Mouse (Mus musculus) embryonic facial prominence, embryonic 11.5 days (tissue): ENCODE data around the gene Cep41. TPM values are rescaled to one million over a fixed set of nuclear protein-coding genes. Genes with fewer than 3 reads are reported as not detected.
A peak's percentile ranks its signal among the peaks of the same experiment; 100 is the strongest.

Experiments
- ATAC-seq: fragments of 200-750 bp; cut with Nextera tagmentation; replicated peaks from 2 replicates; pipeline ENCODE4 v1.8.0; 2017; ENCODE audit warnings: low read depth; ENCODE audit not compliant: insufficient number of reproducible peaks, low FRiP score, low TSS enrichment
- DNase-seq: peaks from one replicate; pipeline ENCODE4 v3.0.0-alpha.2; 2015; ENCODE audit warnings: low spot score
- H3K27ac ChIP-seq: fragments of 300-500 bp; sonication (generic); replicated peaks from 2 replicates; pipeline ENCODE4 v1.5.1; 2014; ENCODE audit warnings: mild to moderate bottlenecking, low read depth, low read length, control low read depth
- H3K27me3 ChIP-seq: fragments of 300-500 bp; sonication (generic); 2 replicates; pipeline ENCODE4 v1.6.1; 2014; ENCODE audit warnings: mild to moderate bottlenecking, low read length, moderate library complexity, mixed read lengths; ENCODE audit not compliant: control insufficient read depth, insufficient read depth
- H3K36me3 ChIP-seq: fragments of 300-500 bp; sonication (generic); replicated peaks from 2 replicates; pipeline ENCODE4 v1.6.1; 2014; ENCODE audit warnings: low read depth, mild to moderate bottlenecking, low read length, moderate library complexity, mixed read lengths; ENCODE audit not compliant: control insufficient read depth, insufficient read depth
- H3K4me1 ChIP-seq: fragments of 300-500 bp; sonication (generic); 2 replicates; pipeline ENCODE4 v1.6.1; 2014; ENCODE audit warnings: low read length, mixed read lengths; ENCODE audit not compliant: control insufficient read depth, insufficient read depth
- H3K4me2 ChIP-seq: fragments of 300-500 bp; sonication (generic); 2 replicates; pipeline ENCODE4 v1.6.1; 2014; ENCODE audit warnings: low read depth, mild to moderate bottlenecking, control low read depth, low read length, moderate library complexity
- H3K4me3 ChIP-seq: fragments of 300-500 bp; sonication (generic); 2 replicates; pipeline ENCODE4 v1.5.1; 2014; ENCODE audit warnings: low read depth, low read length, control low read depth
- H3K9ac ChIP-seq: fragments of 300-500 bp; sonication (generic); replicated peaks from 2 replicates; pipeline ENCODE4 v1.6.1; 2014; ENCODE audit warnings: mild to moderate bottlenecking, control low read depth, low read length
- H3K9me3 ChIP-seq: fragments of 300-500 bp; sonication (generic); replicated peaks from 2 replicates; pipeline ENCODE4 v1.6.1; 2016; ENCODE audit warnings: mild to moderate bottlenecking, low read length, inconsistent platforms, mixed read lengths; ENCODE audit not compliant: control insufficient read depth
- WGBS: fragments of 180-500 bp; shearing (Covaris S2); extraction: QIAGEN DNeasy Blood & Tissue Kit; methylation state at CpG from one replicate; pipeline ENCODE4 v1.1.7; 2014; 5-methylcytosine and 5-hydroxymethylcytosine counted together
- polyA plus RNA-seq: library from polyadenylated mRNA; unstranded; fragments of >200 nt; fragmentation: Nextera tagmentation; extraction: Ambion mirVana; gene quantifications from 2 replicates; pipeline ENCODE4 v1.2.1, GENCODE M21; 2014

Gene Cep41
- 23.7 and 28.1 TPM in 2 replicates for polyA plus RNA-seq

GRCm38 (mm10) chr6:30693350-30693991 lies at the start of gene Cep41:
Gene Cep41, minus strand, starts transcription at chr6:30693749.
- Histone ChIP-seq H3K27ac (peak within 1 kb of the TSS; percentile 91), H3K27me3 (no peaks in the 10 kb centered on the region), H3K4me3 (peak within 1 kb of the TSS; percentile 46), H3K36me3 (no peaks in the 10 kb centered on the region), H3K9me3 (no peaks in the 10 kb centered on the region), H3K4me1 (no peaks in the 10 kb centered on the region), H3K9ac (peak within 1 kb of the TSS; percentile 63), H3K4me2 (peak within 1 kb of the TSS; percentile 54)
- DNase-seq (peak; percentile 98), ATAC-seq (peak; percentile 97)
- WGBS, result under 1% methylated on average over 51 of the region's 52 CpGs

- H3K4me3 ChIP-seq, result peak overlapping the region; percentile 56
- peak overlapping the region; percentile 16; the same call in 1 of the 2 replicates for H3K27ac ChIP-seq
- peaks cover 8% of the 10 kb centered on the region for H3K9me3 ChIP-seq
- peaks cover 4% of the 10 kb centered on the region for H3K36me3 ChIP-seq
- ATAC-seq (no peak), DNase-seq (peak; percentile 70)
- WGBS, result 48% methylated on average over 10 of the region's 10 CpGs
- peak overlapping the region; percentile 78 for H3K9ac ChIP-seq
- no peaks in the 10 kb centered on the region for H3K4me1 ChIP-seq
- peak overlapping the region; percentile 42 for H3K4me2 ChIP-seq
- H3K27me3 ChIP-seq, result no peaks in the 10 kb centered on the region
Observed at GRCm38 (mm10) chr6:30739177-30739747, 45.7 kb upstream of the Cep41 start.

GRCm38 (mm10) chr6:30738464-30739006 lies 45.0 kb upstream of the Cep41 start:
- DNase-seq (no peak), ATAC-seq (no peak)
- peak overlapping the region; percentile 81 for H3K27ac ChIP-seq
- no peaks in the 10 kb centered on the region for H3K4me1 ChIP-seq
- H3K9ac ChIP-seq, result peak overlapping the region; percentile 78
- H3K27me3 ChIP-seq, result no peaks in the 10 kb centered on the region
- H3K4me2 ChIP-seq, result peak overlapping the region; percentile 30
- peaks cover 4% of the 10 kb centered on the region for H3K36me3 ChIP-seq
- WGBS, result 52% methylated on average over 20 of the region's 20 CpGs
- peak overlapping the region; percentile 56 for H3K4me3 ChIP-seq
- peaks cover 8% of the 10 kb centered on the region for H3K9me3 ChIP-seq

- Histone ChIP-seq H3K27me3 (no peaks in the 10 kb centered on the region), H3K4me1 (no peaks in the 10 kb centered on the region), H3K36me3 (peaks cover 4% of the 10 kb centered on the region), H3K4me3 (peak overlapping the region; percentile 56), H3K4me2 (peak overlapping the region; percentile 30), H3K9me3 (peaks cover 8% of the 10 kb centered on the region), H3K27ac (peak overlapping the region; percentile 81), H3K9ac (peak overlapping the region; percentile 78)
- ATAC-seq (peak; percentile 53), DNase-seq (peak; percentile 82)
- WGBS, result 48% methylated on average over 65 of the region's 66 CpGs
Observed at GRCm38 (mm10) chr6:30737548-30738463, 44.3 kb upstream of the Cep41 start.

GRCm38 (mm10) chr6:30736864-30737547 lies 43.5 kb upstream of the Cep41 start:
- Histone ChIP-seq H3K27ac (peak overlapping the region; percentile 70), H3K9ac (no peak overlapping the region; the same call in none of the 2 replicates), H3K9me3 (peaks cover 8% of the 10 kb centered on the region), H3K4me1 (no peaks in the 10 kb centered on the region), H3K4me2 (peak overlapping the region; percentile 30), H3K4me3 (peak overlapping the region; percentile 56), H3K36me3 (no peaks in the 10 kb centered on the region; the same call in 1 of the 2 replicates), H3K27me3 (no peaks in the 10 kb centered on the region)
- peak; percentile 58; the same call in 1 of the 2 replicates for ATAC-seq
- 52% methylated on average over 29 of the region's 29 CpGs for WGBS
- peak; percentile 88 for DNase-seq

GRCm38 (mm10) chr6:30736372-30736762 lies 42.8 kb upstream of the Cep41 start:
- Histone ChIP-seq H3K4me1 (no peaks in the 10 kb centered on the region), H3K9ac (no peak overlapping the region; the same call in 1 of the 2 replicates), H3K27ac (peak overlapping the region; percentile 70), H3K4me3 (no peak overlapping the region), H3K36me3 (no peaks in the 10 kb centered on the region; the same call in 1 of the 2 replicates), H3K27me3 (no peaks in the 10 kb centered on the region), H3K4me2 (no peak overlapping the region), H3K9me3 (peaks cover 8% of the 10 kb centered on the region)
- ATAC-seq (peak; percentile 36), DNase-seq (peak; percentile 78)
- 55% methylated on average over 13 of the region's 13 CpGs for WGBS

- peak overlapping the region; percentile 10; the same call in 1 of the 2 replicates for H3K4me2 ChIP-seq
- H3K9ac ChIP-seq, result peak overlapping the region; percentile 22
- no peaks in the 10 kb centered on the region for H3K27me3 ChIP-seq
- peak overlapping the region; percentile 70 for H3K27ac ChIP-seq
- H3K36me3 ChIP-seq, result no peaks in the 10 kb centered on the region; the same call in 1 of the 2 replicates
- ATAC-seq (no peak), DNase-seq (peak; percentile 55)
- H3K9me3 ChIP-seq, result peaks cover 8% of the 10 kb centered on the region
- WGBS, result 41% methylated on average over 15 of the region's 15 CpGs
- H3K4me1 ChIP-seq, result no peaks in the 10 kb centered on the region
- no peak overlapping the region for H3K4me3 ChIP-seq
Observed at GRCm38 (mm10) chr6:30735728-30736371, 42.3 kb upstream of the Cep41 start.
